Mouse (Mus musculus) spleen, adult 2 months (tissue): ENCODE measurements around the gene Gprc5a.

Experiments used
- CTCF ChIP-seq: fragments of 200-500 bp; IDR thresholded peaks from 2 replicates; pipeline ENCODE4 v1.5.1; 2011; ENCODE audit warnings: mild to moderate bottlenecking, inconsistent platforms; ENCODE audit not compliant: insufficient read depth, insufficient read length, insufficient replicate concordance; ENCODE audit errors: extremely low read depth
- POLR2A ChIP-seq: fragments of 200-500 bp; IDR thresholded peaks from 2 replicates; pipeline ENCODE4 v1.6.1; 2011; ENCODE audit warnings: low read depth, low read length, inconsistent platforms

DNA sequence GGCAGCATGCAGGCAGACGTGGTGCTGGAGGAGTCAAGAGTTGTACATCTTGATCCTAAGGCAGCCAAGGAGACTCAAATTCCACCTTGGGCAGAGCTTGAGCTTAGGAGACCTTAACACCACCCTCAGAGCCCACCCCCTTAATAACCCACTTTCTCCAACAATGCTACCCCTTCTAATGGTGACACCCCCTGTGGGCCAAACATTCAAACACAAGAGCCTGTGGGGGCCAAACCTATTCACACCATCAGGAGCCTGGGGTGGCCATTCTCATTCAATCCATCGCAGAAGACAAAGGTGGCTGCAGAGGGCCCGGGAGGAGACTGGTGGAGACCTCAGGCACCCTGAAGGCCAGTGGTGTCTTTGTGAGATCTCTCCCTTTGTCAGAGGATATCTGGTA is 23.5 kb upstream of the Gprc5a start:
- TF ChIP-seq POLR2A (no peak), CTCF (no peak)
